Mouse (Mus musculus): ENCODE results near the gene Dnajb2. TPM values are rescaled to one million over a fixed set of nuclear protein-coding genes. Genes with fewer than 3 reads are reported as not detected.
A peak's percentile ranks its signal among the peaks of the same experiment; 100 is the strongest.

Gene Dnajb2
- total and polyA plus RNA-seq, 3 experiments = 12.9 to 18.9 TPM; not detected in 1

DNA sequence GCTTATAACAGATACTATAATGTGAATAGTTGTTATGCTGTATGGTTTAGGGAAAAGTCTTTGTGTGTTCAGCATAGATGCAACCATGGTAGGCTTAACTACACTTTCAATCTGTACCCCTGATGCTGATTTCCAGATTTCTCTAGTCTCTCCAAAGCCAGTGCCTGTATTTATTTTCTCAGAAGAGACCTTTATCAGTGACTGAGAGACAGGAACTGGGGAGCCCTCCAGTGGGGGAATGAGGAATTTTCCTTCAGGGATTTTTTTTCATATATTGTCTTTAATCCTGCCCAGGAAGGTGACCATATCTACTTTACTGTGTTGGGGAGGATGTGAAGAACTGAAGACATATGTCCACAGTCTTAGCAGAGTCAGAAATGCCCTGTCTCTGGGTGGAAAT lies 54.4 kb downstream of the Dnajb2 start:
- Histone ChIP-seq H3K4me3 (ENCODE audit: control insufficient read depth in 1 of 2, insufficient read depth in 1 of 2, low read depth in 2 of 2, low read length in 2 of 2) (no peak overlapping the region), H3K36me3 (ENCODE audit: control insufficient read depth in 1 of 2, insufficient read depth in 2 of 2, low read length in 2 of 2) (no peaks in the 10 kb centered on the region), H3K27ac (ENCODE audit: control insufficient read depth, low read depth, low read length) (no peak overlapping the region), H3K79me2 (ENCODE audit: control insufficient read depth, insufficient read depth, low read length, poor library complexity) (no peaks in the 10 kb centered on the region), H3K27me3 (ENCODE audit: control insufficient read depth in 1 of 2, insufficient read depth in 2 of 2, low read length in 2 of 2) (peaks cover 2 to 7% of the 10 kb centered on the region in 2 experiments; a peak in 3 of 4 replicates), H3K9me3 (replicated peaks; ENCODE audit: insufficient read depth, low read length) (no peaks in the 10 kb centered on the region), H3K9ac (ENCODE audit: control insufficient read depth, low read depth, low read length, poor library complexity, severe bottlenecking) (no peak overlapping the region), H3K4me1 (ENCODE audit: control insufficient read depth in 1 of 2, insufficient read depth in 2 of 2, low read length in 2 of 2) (no peaks in the 10 kb centered on the region)
- TF ChIP-seq RAD21 (IDR thresholded peaks at IDR 0.05; ENCODE audit: low read depth, low read length) (peak; percentile 71), GATA1 (IDR thresholded peaks at IDR 0.05; ENCODE audit: low read depth, low read length) (peak; percentile 55), MXI1 (IDR thresholded peaks at IDR 0.05; ENCODE audit: low read depth, low read length) (no peak), BHLHE40 (IDR thresholded peaks at IDR 0.05; ENCODE audit: borderline replicate concordance, low read depth, low read length) (no peak), SMC3 (IDR thresholded peaks at IDR 0.05; ENCODE audit: low read depth, low read length) (peak; percentile 79), CHD1 (IDR thresholded peaks at IDR 0.05; ENCODE audit: low read depth, low read length) (no peak), ZNF384 (IDR thresholded peaks at IDR 0.05; ENCODE audit: low read depth, low read length) (peak; percentile 62), ETS1 (IDR thresholded peaks at IDR 0.05; ENCODE audit: low read depth, low read length) (no peak), ZC3H11A (IDR thresholded peaks at IDR 0.05; ENCODE audit: low read depth, low read length) (peak; percentile 49), CTCF (IDR thresholded peaks at IDR 0.05 in 2 of 3, conservative IDR thresholded peaks at IDR 0.05 in 1 of 3; ENCODE audit: control insufficient read depth in 1 of 3, insufficient read depth in 1 of 3, low read depth in 2 of 3, low read length in 3 of 3, poor library complexity in 1 of 3, severe bottlenecking in 1 of 3) (peak; percentile 15 to 74 (median 49); a peak in 4 of 6 replicates)
- peak; percentile 49 for DNase-seq (ENCODE audit: low read depth, low spot score)

DNA sequence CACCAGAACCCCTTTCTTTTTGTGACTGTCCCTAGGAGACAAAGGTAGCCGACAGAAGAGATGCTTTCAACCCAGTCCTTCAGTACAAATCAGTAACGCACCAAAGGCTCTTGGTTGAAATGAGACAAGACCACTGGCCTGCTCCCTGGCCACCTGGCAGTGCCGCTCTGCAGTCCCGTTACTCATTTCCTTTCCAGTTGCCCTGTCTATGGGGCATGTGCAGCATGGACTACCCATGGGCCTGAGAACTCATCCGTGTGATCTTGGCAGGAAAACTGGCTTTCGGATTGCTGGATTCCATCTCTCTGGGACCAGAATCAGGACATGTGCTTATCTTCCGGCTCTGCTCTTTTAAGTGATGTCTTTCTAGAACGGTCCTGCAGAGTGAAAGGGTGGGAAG lies 55.1 kb downstream of the Dnajb2 start:
- Histone ChIP-seq H3K27ac (ENCODE audit: control insufficient read depth, low read depth, low read length) (no peak overlapping the region), H3K9ac (ENCODE audit: control insufficient read depth, low read depth, low read length, poor library complexity, severe bottlenecking) (no peak overlapping the region), H3K36me3 (ENCODE audit: control insufficient read depth in 1 of 2, insufficient read depth in 2 of 2, low read length in 2 of 2) (no peaks in the 10 kb centered on the region), H3K79me2 (ENCODE audit: control insufficient read depth, insufficient read depth, low read length, poor library complexity) (no peaks in the 10 kb centered on the region), H3K4me3 (ENCODE audit: control insufficient read depth in 1 of 2, insufficient read depth in 1 of 2, low read depth in 2 of 2, low read length in 2 of 2) (no peak overlapping the region), H3K27me3 (ENCODE audit: control insufficient read depth in 1 of 2, insufficient read depth in 2 of 2, low read length in 2 of 2) (peaks cover 2 to 7% of the 10 kb centered on the region in 2 experiments; a peak in 3 of 4 replicates), H3K9me3 (replicated peaks; ENCODE audit: insufficient read depth, low read length) (no peaks in the 10 kb centered on the region), H3K4me1 (ENCODE audit: control insufficient read depth in 1 of 2, insufficient read depth in 2 of 2, low read length in 2 of 2) (no peaks in the 10 kb centered on the region)
- TF ChIP-seq EP300 (IDR thresholded peaks at IDR 0.05; ENCODE audit: low read depth in 1 of 2, low read length in 2 of 2) = no peak
- no peak for TF ChIP-seq USF1 (IDR thresholded peaks at IDR 0.05; ENCODE audit: low read depth, low read length)
- no peak for TF ChIP-seq ZNF384 (IDR thresholded peaks at IDR 0.05; ENCODE audit: low read depth, low read length)
- TF ChIP-seq MEF2A (IDR thresholded peaks at IDR 0.05; ENCODE audit: extremely low read depth, insufficient replicate concordance, low read depth, low read length, poor library complexity, severe bottlenecking) = no peak
- TF ChIP-seq E2F4 (IDR thresholded peaks at IDR 0.05; ENCODE audit: borderline replicate concordance, low read depth, low read length) = no peak
- no peak for TF ChIP-seq POLR2A (IDR thresholded peaks at IDR 0.05; ENCODE audit: control insufficient read depth in 1 of 2, insufficient read depth in 1 of 2, low read depth in 1 of 2, low read length in 2 of 2, poor library complexity in 1 of 2)
- TF ChIP-seq GATA1 (IDR thresholded peaks at IDR 0.05; ENCODE audit: low read depth, low read length) = no peak
- no peak for TF ChIP-seq CHD2 (IDR thresholded peaks at IDR 0.05; ENCODE audit: low read length)
- TF ChIP-seq MAX (IDR thresholded peaks at IDR 0.05; ENCODE audit: low read length) = no peak
- TF ChIP-seq SMC3 (IDR thresholded peaks at IDR 0.05; ENCODE audit: low read depth, low read length) = no peak
- TF ChIP-seq RAD21 (IDR thresholded peaks at IDR 0.05; ENCODE audit: low read depth, low read length) = no peak
- TF ChIP-seq USF2 (IDR thresholded peaks at IDR 0.05; ENCODE audit: borderline replicate concordance in 1 of 2, insufficient read depth in 1 of 2, low read depth in 1 of 2, low read length in 2 of 2) = no peak
- no peak for DNase-seq (ENCODE audit: low read depth, low spot score)
